Mouse (Mus musculus) left cerebral cortex, postnatal 36 days (tissue): ENCODE measurements at regions not wholly inside any gene's neighbourhood (a gene's known extent, or its start where the extent isn't known, plus 50 kb on each side); places are given as distances from the start of the nearest gene placed in this dataset.
A peak's percentile ranks its signal among the peaks of the same experiment; 100 is the strongest.

Source experiments
- DNase-seq, 2 experiments: peaks; one replicate each; pipeline ENCODE4 v3.0.0; 2021 to 2022; ENCODE audit warnings: low spot score in 2 of 2, mixed read lengths in 1 of 2
- intact Hi-C: fragments of 180-260 bp; cut with DNase I; formaldehyde crosslinking; loops from one replicate; pipeline ENCODE4 v1.15.1; 2025

- intact Hi-C loops: loop anchor here (10.0 kb wide), 1 partner anchor 264 kb away; no protein-coding TSS in a partner anchor
- peak in 1 of 2 experiments; percentile 12 for DNase-seq
These were observed 305.9 kb downstream of the Brinp1 start for GRCm38 (mm10) chr4:68648311-68648710.

DNA sequence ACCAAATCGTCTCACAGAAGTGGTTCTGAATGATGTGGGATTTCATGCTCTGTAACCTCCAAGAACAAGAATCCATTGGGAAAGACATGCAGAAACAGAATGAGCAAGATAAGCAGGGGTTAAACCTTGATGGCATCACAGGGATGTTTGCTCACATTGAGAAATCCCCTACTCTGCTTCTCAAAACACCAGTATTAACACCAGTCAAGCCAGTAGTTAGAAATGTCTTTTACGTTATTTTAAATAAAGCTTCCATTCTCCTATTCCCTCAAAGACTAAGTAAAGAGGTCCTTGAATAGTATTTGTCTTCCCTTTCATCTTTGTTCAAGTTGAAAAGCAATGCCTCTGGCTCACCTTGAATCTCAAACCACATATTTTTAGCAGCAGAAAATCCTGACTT is 320.9 kb downstream of the Brinp1 start:
- intact Hi-C loops: no loop called here
- DNase-seq: no peak

- DNase-seq: no peak
- intact Hi-C loops: no loop called here
These were observed 330.2 kb downstream of the Brinp1 start for GRCm38 (mm10) chr4:68624025-68624342.

- intact Hi-C loops: no loop called here
- DNase-seq: no peak
These were observed 330.8 kb downstream of the Brinp1 start for GRCm38 (mm10) chr4:68623125-68624024.

GRCm38 (mm10) chr4:68620585-68620984 is 333.6 kb downstream of the Brinp1 start:
- DNase-seq: no peak
- intact Hi-C loops: no loop called here

GRCm38 (mm10) chr4:68615706-68616397 is 338.3 kb downstream of the Brinp1 start:
- intact Hi-C loops: no loop called here
- DNase-seq: no peak

DNA sequence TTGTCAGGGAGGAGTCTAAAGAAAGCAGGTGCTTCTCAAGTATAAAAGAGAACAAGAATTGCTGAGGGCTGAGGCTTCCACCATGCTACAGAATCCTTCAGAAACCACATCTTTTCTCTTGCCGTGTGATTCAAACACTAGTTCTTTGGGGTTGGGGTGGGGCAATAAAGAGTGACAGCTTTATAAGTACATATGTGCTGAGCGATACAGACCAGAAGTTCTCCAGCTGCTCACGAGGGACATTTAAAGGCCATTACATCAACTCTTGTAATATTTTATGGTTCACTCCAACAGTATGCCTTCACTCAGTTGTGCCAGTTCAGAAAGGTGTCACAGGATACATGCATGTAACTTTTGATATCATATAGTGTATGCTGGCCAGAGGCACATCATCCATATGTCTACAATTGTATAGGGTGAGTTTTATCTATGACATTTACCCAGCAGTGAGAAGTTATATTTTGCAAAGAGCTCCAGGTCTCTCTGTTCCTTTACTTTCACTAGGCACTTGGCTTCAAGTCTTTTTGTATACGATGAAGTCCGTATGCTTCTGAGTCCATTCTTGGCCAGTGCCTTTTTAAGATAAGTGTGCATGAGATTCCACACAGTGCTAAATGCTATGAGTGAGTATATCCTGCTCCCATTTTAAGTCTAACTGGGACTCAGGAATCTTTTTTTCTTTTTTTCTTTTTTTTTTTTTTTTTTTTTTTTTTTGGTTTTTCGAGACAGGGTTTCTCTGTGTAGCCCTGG is 341.8 kb downstream of the Brinp1 start:
- no peak for DNase-seq
- intact Hi-C loops: no loop called here

- intact Hi-C loops: no loop called here
These were observed 358.9 kb downstream of the Brinp1 start for GRCm38 (mm10) chr4:68595256-68595655.

GRCm38 (mm10) chr4:68575375-68575774 is 378.8 kb downstream of the Brinp1 start:
- intact Hi-C loops: no loop called here
- DNase-seq: no peak

More at GRCm38 (mm10) chr4:68595256-68595655, 358.9 kb downstream of the Brinp1 start:
- no peak for DNase-seq

- peak; percentile 6 to 11 for DNase-seq
- intact Hi-C loops: no loop called here
These were observed 379.5 kb downstream of the Brinp1 start for GRCm38 (mm10) chr4:68574610-68575167.

GRCm38 (mm10) chr4:68573333-68573732 is 380.9 kb downstream of the Brinp1 start:
- intact Hi-C loops: no loop called here
- no peak for DNase-seq

GRCm38 (mm10) chr4:68572521-68572920 is 381.7 kb downstream of the Brinp1 start:
- DNase-seq: no peak
- intact Hi-C loops: no loop called here

GRCm38 (mm10) chr4:68536254-68536653 is 417.9 kb downstream of the Brinp1 start:
- intact Hi-C loops: no loop called here
- no peak for DNase-seq

GRCm38 (mm10) chr4:68535815-68536214 is 418.4 kb downstream of the Brinp1 start:
- intact Hi-C loops: no loop called here
- no peak for DNase-seq

DNA sequence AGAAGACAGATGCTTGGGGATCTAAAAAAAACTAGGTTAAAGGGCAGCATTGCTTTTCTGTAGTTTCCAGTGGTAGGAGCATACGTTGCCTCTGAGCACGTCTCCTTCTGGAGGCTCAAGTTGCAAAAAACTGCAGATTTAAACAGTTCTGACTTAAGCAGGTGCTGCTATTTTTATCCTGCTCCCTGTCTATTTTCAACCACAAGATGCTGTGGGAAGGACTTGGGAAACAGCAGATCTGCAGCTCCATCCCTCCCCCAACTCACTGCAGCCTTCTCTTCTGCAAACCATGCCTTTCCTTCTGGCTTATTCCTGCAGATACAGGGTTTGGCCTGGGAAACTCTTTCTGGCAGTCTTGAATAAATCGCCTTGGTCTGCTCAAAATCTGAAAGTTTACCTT is 422.1 kb downstream of the Brinp1 start:
- peak; percentile 4 to 7 for DNase-seq
- intact Hi-C loops: no loop called here

- no peak for DNase-seq
- intact Hi-C loops: no loop called here
These were observed 466.2 kb downstream of the Brinp1 start for GRCm38 (mm10) chr4:68487993-68488392.

GRCm38 (mm10) chr4:68486876-68487275 is 467.3 kb downstream of the Brinp1 start:
- no peak for DNase-seq
- intact Hi-C loops: no loop called here

GRCm38 (mm10) chr4:68461783-68462182 is 492.4 kb downstream of the Brinp1 start:
- intact Hi-C loops: no loop called here
- no peak for DNase-seq

GRCm38 (mm10) chr4:68416046-68416445 is 538.2 kb downstream of the Brinp1 start:
- DNase-seq: no peak
- intact Hi-C loops: no loop called here

DNA sequence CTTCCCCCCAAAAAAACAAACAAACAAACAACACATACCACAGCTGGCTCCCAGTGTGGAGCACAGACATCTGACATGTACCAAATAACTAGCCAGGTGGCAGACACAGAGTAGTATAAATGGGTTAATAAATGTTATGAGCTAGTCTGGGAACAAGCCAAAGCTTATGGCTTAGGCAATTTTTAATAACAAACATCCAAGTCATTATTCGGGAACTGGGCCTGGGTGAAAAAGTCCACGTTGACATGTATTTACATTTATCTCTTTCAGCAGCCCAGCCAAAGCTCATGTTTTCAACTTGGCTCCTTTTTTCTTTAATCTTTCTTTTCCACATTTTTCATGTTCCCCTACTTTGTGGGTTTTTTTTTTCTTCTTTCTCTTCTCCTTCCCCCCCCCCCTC is 543.4 kb downstream of the Brinp1 start:
- intact Hi-C loops: no loop called here
- no peak for DNase-seq
